Mouse (Mus musculus) ES-Bruce4 (cell line): ENCODE measurements at regions not wholly inside any gene's neighbourhood (a gene's known extent, or its start where the extent isn't known, plus 50 kb on each side); places are given as distances from the start of the nearest gene placed in this dataset.

Experiments used
- H3K27ac ChIP-seq: 2 replicates; pipeline ENCODE4 v1.5.1; 2012; ENCODE audit warnings: low read length, inconsistent platforms; ENCODE audit not compliant: insufficient read depth
- H3K27me3 ChIP-seq: 2 replicates; pipeline ENCODE4 v1.6.1; 2012; ENCODE audit warnings: mild to moderate bottlenecking, low read length, inconsistent platforms; ENCODE audit not compliant: control insufficient read depth, poor library complexity, insufficient read depth, severe bottlenecking
- H3K36me3 ChIP-seq: 2 replicates; pipeline ENCODE4 v1.6.1; 2012; ENCODE audit warnings: inconsistent platforms, mild to moderate bottlenecking, low read length, moderate library complexity; ENCODE audit not compliant: control insufficient read depth, poor library complexity, insufficient read depth, severe bottlenecking
- H3K4me1 ChIP-seq: one replicate; pipeline ENCODE4 v1.8.1; 2011; ENCODE audit warnings: low read length; ENCODE audit not compliant: control insufficient read depth, insufficient read depth
- H3K4me3 ChIP-seq: 2 replicates; pipeline ENCODE4 v1.5.1; 2011; ENCODE audit warnings: low read depth, mild to moderate bottlenecking, low read length
- H3K9ac ChIP-seq: 2 replicates; pipeline ENCODE4 v1.6.1; 2012; ENCODE audit warnings: low read depth, mild to moderate bottlenecking, inconsistent platforms; ENCODE audit not compliant: poor library complexity, severe bottlenecking
- H3K9me3 ChIP-seq: replicated peaks from 2 replicates; pipeline ENCODE4 v1.6.1; 2012; ENCODE audit warnings: mild to moderate bottlenecking, low read length, inconsistent platforms; ENCODE audit not compliant: control insufficient read depth, poor library complexity, insufficient read depth, severe bottlenecking
- CTCF ChIP-seq: IDR thresholded peaks from one replicate; pipeline ENCODE4 v1.8.1; 2011; ENCODE audit warnings: low read depth, low read length
- EP300 ChIP-seq: IDR thresholded peaks from 2 replicates; pipeline ENCODE4 v1.6.1; 2011; ENCODE audit warnings: low read depth, low read length; ENCODE audit not compliant: insufficient read depth
- POLR2A ChIP-seq: IDR thresholded peaks from one replicate; pipeline ENCODE4 v1.8.1; 2011; ENCODE audit warnings: low read length; ENCODE audit not compliant: insufficient read depth

GRCm38 (mm10) chr9:97190321-97190860 is 79.4 kb upstream of the Slc25a36 start:
- Histone ChIP-seq H3K9ac (no peak overlapping the region), H3K4me3 (no peak overlapping the region)
- TF ChIP-seq CTCF, result no peak
- TF ChIP-seq POLR2A, result no peak
- TF ChIP-seq EP300, result no peak

GRCm38 (mm10) chr9:97189646-97190045 is 78.7 kb upstream of the Slc25a36 start:
- Histone ChIP-seq H3K36me3 (no peaks in the 10 kb centered on the region), H3K4me1 (no peaks in the 10 kb centered on the region), H3K9ac (no peak overlapping the region), H3K27ac (no peak overlapping the region), H3K4me3 (no peak overlapping the region), H3K9me3 (no peaks in the 10 kb centered on the region), H3K27me3 (no peaks in the 10 kb centered on the region)
- TF ChIP-seq CTCF (no peak), POLR2A (no peak), EP300 (no peak)

More at GRCm38 (mm10) chr9:97190321-97190860, 79.4 kb upstream of the Slc25a36 start:
- no peaks in the 10 kb centered on the region for H3K36me3 ChIP-seq
- no peaks in the 10 kb centered on the region for H3K9me3 ChIP-seq
- no peak overlapping the region for H3K27ac ChIP-seq
- no peaks in the 10 kb centered on the region for H3K4me1 ChIP-seq
- no peaks in the 10 kb centered on the region for H3K27me3 ChIP-seq

GRCm38 (mm10) chr9:97188616-97189330 is 77.8 kb upstream of the Slc25a36 start:
- no peaks in the 10 kb centered on the region for H3K27me3 ChIP-seq
- no peak overlapping the region for H3K4me3 ChIP-seq
- no peak overlapping the region for H3K9ac ChIP-seq
- H3K4me1 ChIP-seq, result no peaks in the 10 kb centered on the region
- H3K27ac ChIP-seq, result no peak overlapping the region
- H3K9me3 ChIP-seq, result no peaks in the 10 kb centered on the region
- no peaks in the 10 kb centered on the region for H3K36me3 ChIP-seq
- TF ChIP-seq EP300 (no peak), CTCF (no peak), POLR2A (no peak)

GRCm38 (mm10) chr9:97173230-97173951 is 62.4 kb upstream of the Slc25a36 start:
- no peak for TF ChIP-seq CTCF
- TF ChIP-seq EP300, result no peak
- TF ChIP-seq POLR2A, result no peak
- Histone ChIP-seq H3K36me3 (no peaks in the 10 kb centered on the region), H3K4me3 (no peak overlapping the region), H3K4me1 (no peaks in the 10 kb centered on the region), H3K9ac (no peak overlapping the region), H3K27ac (no peak overlapping the region), H3K27me3 (no peaks in the 10 kb centered on the region), H3K9me3 (no peaks in the 10 kb centered on the region)

DNA sequence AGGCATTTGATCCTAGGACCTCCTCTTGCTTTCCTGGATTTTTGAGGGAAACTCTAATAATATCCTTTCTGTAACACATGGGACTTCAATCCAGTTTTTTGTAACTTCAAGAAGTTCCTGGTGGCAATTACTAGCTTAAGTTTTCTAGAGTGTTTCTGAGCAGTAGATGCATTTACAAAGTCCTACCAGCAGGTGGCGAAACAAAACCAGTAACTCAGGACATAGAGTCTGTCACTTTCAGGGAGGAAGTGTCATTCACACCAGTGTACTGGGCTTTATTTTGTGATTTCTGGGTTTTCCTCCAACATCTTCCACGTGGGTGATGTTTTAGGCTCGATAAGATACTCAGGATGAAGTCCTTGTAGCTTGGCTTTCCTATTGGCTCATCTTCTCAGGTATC is 61.1 kb upstream of the Slc25a36 start:
- TF ChIP-seq POLR2A (no peak), EP300 (no peak), CTCF (peak; percentile 23)
- Histone ChIP-seq H3K27me3 (no peaks in the 10 kb centered on the region), H3K36me3 (no peaks in the 10 kb centered on the region), H3K4me1 (no peaks in the 10 kb centered on the region), H3K27ac (no peak overlapping the region), H3K9ac (no peak overlapping the region), H3K9me3 (no peaks in the 10 kb centered on the region), H3K4me3 (no peak overlapping the region)

DNA sequence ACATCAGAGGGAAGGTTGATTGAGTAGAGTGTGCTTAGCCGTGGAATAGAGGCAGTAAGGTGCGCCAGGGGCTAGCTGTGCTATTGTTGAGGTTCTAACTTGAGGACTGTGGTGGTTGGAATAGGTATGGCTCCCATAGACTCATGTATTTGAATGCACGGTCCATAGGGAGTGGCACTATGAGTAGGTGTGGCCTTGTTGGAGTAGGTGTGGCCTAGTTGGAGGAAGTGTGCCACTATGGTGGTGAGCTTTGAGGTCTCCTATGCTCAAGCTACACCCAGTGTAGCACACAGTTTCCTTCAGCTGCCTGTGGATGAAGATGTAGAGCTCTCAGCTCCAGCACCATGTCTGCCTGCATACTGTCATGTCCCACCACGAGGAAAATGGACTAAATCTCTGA is 60.5 kb upstream of the Slc25a36 start:
- Histone ChIP-seq H3K27ac (no peak overlapping the region), H3K27me3 (no peaks in the 10 kb centered on the region), H3K36me3 (no peaks in the 10 kb centered on the region), H3K9me3 (no peaks in the 10 kb centered on the region), H3K4me1 (no peaks in the 10 kb centered on the region), H3K4me3 (no peak overlapping the region), H3K9ac (no peak overlapping the region)
- no peak for TF ChIP-seq EP300
- no peak for TF ChIP-seq POLR2A
- no peak for TF ChIP-seq CTCF
